Mouse (Mus musculus) bone marrow, adult 2 months (tissue): ENCODE measurements around the gene Il31. TPM values are rescaled to one million over a fixed set of nuclear protein-coding genes. Genes with fewer than 3 reads are reported as not detected.
A peak's percentile ranks its signal among the peaks of the same experiment; 100 is the strongest.

Experiments used
- H3K27ac ChIP-seq: fragments of 200-500 bp; 2 replicates; pipeline ENCODE4 v1.5.1; 2012; ENCODE audit warnings: low read depth, mild to moderate bottlenecking, control low read depth, inconsistent platforms, low read length; ENCODE audit not compliant: control insufficient read depth, poor library complexity, insufficient read depth
- H3K4me1 ChIP-seq: fragments of 200-500 bp; 2 replicates; pipeline ENCODE4 v1.6.1; 2011; ENCODE audit warnings: low read length; ENCODE audit not compliant: control insufficient read depth, insufficient read depth
- H3K4me3 ChIP-seq: fragments of 200-500 bp; replicated peaks from 2 replicates; pipeline ENCODE3; 2011; ENCODE audit warnings: mild to moderate bottlenecking, low read depth, low read length, control low read depth; ENCODE audit not compliant: control insufficient read depth
- CTCF ChIP-seq: fragments of 200-500 bp; IDR thresholded peaks from 2 replicates; pipeline ENCODE4 v1.5.1; 2011; ENCODE audit warnings: low read length, control low read depth; ENCODE audit not compliant: control insufficient read depth, insufficient read depth
- POLR2A ChIP-seq: fragments of 200-500 bp; IDR thresholded peaks from 2 replicates; pipeline ENCODE4 v1.6.1; 2011; ENCODE audit warnings: low read depth, mild to moderate bottlenecking, control low read depth, low read length, borderline replicate concordance; ENCODE audit not compliant: control insufficient read depth
- WGBS: fragments of 180-500 bp; shearing (Covaris S2); methylation state at CpG from one replicate; pipeline ENCODE4 v1.1.7; 2018; 5-methylcytosine and 5-hydroxymethylcytosine counted together
- polyA plus RNA-seq: library from polyadenylated mRNA; stranded (reverse); fragments of >200 nt; gene quantifications from 2 replicates; pipeline ENCODE4 v1.2.4, GENCODE M21; 2011; ENCODE audit warnings: low replicate concordance; ENCODE audit not compliant: missing spikeins, insufficient read depth, insufficient read length

The Il31 gene
- polyA plus RNA-seq, 1 experiment: not detected

- TF ChIP-seq POLR2A: no peak
- TF ChIP-seq CTCF: no peak
- H3K27ac ChIP-seq: no peak overlapping the region
- H3K4me3 ChIP-seq: no peak overlapping the region
- no peaks in the 10 kb centered on the region for H3K4me1 ChIP-seq
- WGBS: 38% methylated on average over 4 of the region's 4 CpGs
Observed at GRCm38 (mm10) chr5:123501973-123502372, 12.7 kb upstream of the Il31 start.

GRCm38 (mm10) chr5:123499717-123500116 lies 10.4 kb upstream of the Il31 start:
- no peak overlapping the region for H3K27ac ChIP-seq
- H3K4me3 ChIP-seq: no peak overlapping the region
- TF ChIP-seq CTCF: peak; percentile 33; the same call in 1 of the 2 replicates
- no peak for TF ChIP-seq POLR2A
- 44% methylated on average over 4 of the region's 4 CpGs for WGBS
- no peaks in the 10 kb centered on the region for H3K4me1 ChIP-seq

DNA sequence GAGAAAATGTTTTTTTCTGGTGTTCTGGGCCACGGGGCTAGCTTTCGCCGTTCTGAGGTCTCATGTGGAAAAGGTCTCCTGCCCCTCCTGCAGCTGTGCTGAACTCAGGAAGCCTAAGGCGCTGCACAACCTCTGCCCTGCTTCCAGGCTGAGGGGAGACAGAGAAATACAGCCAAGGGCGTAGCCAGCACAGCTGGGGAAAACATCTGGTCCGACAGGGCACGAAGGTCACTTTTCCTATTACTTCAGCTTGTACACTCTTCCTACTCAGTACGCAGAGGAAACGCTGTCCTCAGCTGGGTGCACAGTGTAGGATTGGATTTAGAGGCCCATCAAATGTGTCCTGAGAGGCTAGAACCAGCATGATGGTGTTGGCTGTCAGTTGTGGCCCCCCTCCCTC lies 646 bp upstream of the Il31 start:
- Histone ChIP-seq H3K27ac (no peak overlapping the region), H3K4me3 (no peak overlapping the region), H3K4me1 (no peaks in the 10 kb centered on the region)
- TF ChIP-seq POLR2A (no peak), CTCF (no peak)
- WGBS: 55% methylated on average over 9 of the region's 9 CpGs

GRCm38 (mm10) chr5:123487659-123488395 lies 1.5 kb downstream of the Il31 start:
- H3K27ac ChIP-seq: no peak overlapping the region
- no peak overlapping the region for H3K4me3 ChIP-seq
- no peaks in the 10 kb centered on the region for H3K4me1 ChIP-seq
- 50% methylated on average over 11 of the region's 11 CpGs for WGBS
- TF ChIP-seq CTCF (no peak), POLR2A (no peak)

DNA sequence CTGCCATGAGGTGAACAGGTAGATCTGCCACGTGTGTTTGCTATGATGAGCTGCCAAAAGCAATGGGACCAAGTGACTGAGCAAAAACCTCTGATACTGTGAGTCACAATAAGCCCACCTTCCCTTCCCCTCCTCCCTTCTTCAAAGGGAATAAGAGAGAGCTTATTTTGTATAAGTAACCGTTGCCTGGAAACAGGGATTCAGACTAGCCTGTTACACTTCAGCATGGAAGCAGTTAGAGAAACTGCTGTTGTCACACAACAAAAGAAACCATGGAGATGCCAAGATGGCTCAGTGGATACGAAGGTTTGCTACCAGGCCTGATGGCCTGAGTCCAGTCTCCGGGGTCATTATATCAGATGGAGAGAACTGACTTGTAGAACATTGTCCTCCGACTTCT lies 15.5 kb downstream of the Il31 start:
- WGBS: 79% methylated on average over 5 of the region's 5 CpGs
- no peak overlapping the region for H3K4me3 ChIP-seq
- H3K4me1 ChIP-seq: no peaks in the 10 kb centered on the region
- no peak overlapping the region for H3K27ac ChIP-seq
- TF ChIP-seq POLR2A (no peak), CTCF (no peak)

DNA sequence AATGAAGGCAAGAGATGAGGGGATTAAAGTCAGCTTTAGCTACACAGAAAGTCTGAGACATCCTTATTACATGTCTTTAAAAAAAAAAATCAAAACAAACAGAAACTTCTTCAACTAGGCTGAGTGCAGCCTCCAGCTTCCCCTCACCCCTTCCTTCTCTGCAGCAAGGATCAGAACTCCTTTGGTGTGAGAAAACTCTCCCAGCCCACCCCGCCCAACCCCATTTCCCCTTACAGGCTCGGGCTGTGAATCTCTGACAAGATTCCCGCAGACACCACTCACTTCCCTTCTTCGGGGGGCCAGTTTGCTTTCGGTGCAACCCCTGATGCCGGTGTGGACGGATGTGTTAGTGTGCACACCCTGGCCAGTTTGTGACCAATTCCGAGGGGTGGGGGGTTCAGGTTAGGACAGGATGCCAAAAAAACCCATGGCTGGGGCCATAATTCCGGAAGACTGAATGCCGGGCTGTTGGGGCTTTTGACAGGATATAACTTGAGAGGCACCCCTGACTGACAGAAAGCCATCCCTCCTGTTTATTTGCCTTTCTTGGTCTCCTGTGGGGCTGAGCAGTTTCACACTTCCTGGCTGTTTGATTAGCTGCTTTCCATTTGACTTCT lies 18.4 kb downstream of the Il31 start:
- Histone ChIP-seq H3K4me3 (peak overlapping the region; percentile 2), H3K27ac (no peak overlapping the region), H3K4me1 (no peaks in the 10 kb centered on the region)
- TF ChIP-seq POLR2A (no peak), CTCF (no peak)
- under 1% methylated on average over 10 of the region's 10 CpGs for WGBS

- 81% methylated on average over 1 of the region's 1 CpGs for WGBS
- Histone ChIP-seq H3K4me1 (peaks cover 1% of the 10 kb centered on the region; the same call in 1 of the 2 replicates), H3K4me3 (no peak overlapping the region), H3K27ac (no peak overlapping the region)
- TF ChIP-seq CTCF (no peak), POLR2A (no peak)
Observed at GRCm38 (mm10) chr5:123464638-123465037, 24.7 kb downstream of the Il31 start.

GRCm38 (mm10) chr5:123461420-123461819 lies 27.9 kb downstream of the Il31 start:
- Histone ChIP-seq H3K27ac (no peak overlapping the region), H3K4me3 (no peak overlapping the region), H3K4me1 (peaks cover 1% of the 10 kb centered on the region; the same call in 1 of the 2 replicates)
- WGBS: 60% methylated on average over 5 of the region's 5 CpGs
- TF ChIP-seq POLR2A: no peak
